Mouse (Mus musculus) ES-E14 (cell line): ENCODE measurements at regions not wholly inside any gene's neighbourhood (a gene's known extent, or its start where the extent isn't known, plus 50 kb on each side); places are given as distances from the start of the nearest gene placed in this dataset.

Source experiments
- DNase-seq: peaks from one replicate; pipeline ENCODE4 v3.0.0-alpha.2; 2013; ENCODE audit warnings: low read depth, low spot score
- H3K27ac ChIP-seq: 2 replicates; pipeline ENCODE4 v1.5.1; 2012; ENCODE audit warnings: low read depth, mild to moderate bottlenecking, low read length, moderate library complexity, mixed read lengths; ENCODE audit not compliant: poor library complexity, insufficient read depth, severe bottlenecking
- H3K36me3 ChIP-seq: 2 replicates; pipeline ENCODE4 v1.6.1; 2012; ENCODE audit warnings: mild to moderate bottlenecking, low read length, moderate library complexity, mixed read lengths; ENCODE audit not compliant: control insufficient read depth, poor library complexity, insufficient read depth, severe bottlenecking
- H3K4me1 ChIP-seq, 2 experiments: fragments of 150-350 bp in 1 of 2; sonication (generic) in 1 of 2; 2 replicates each; pipeline ENCODE4 v1.6.1; 2012; ENCODE audit warnings: low read length in 2 of 2, mild to moderate bottlenecking in 1 of 2, mixed read lengths in 1 of 2; ENCODE audit not compliant: control insufficient read depth in 2 of 2, insufficient read depth in 2 of 2, poor library complexity in 1 of 2
- H3K4me3 ChIP-seq, 2 experiments: fragments of 150-350 bp in 1 of 2; sonication (generic) in 1 of 2; 2 replicates each; pipeline ENCODE4 v1.5.1; 2012; ENCODE audit warnings: low read length in 2 of 2, low read depth in 1 of 2, mild to moderate bottlenecking in 1 of 2, mixed read lengths in 1 of 2; ENCODE audit not compliant: insufficient read depth in 1 of 2, poor library complexity in 1 of 2, severe bottlenecking in 1 of 2
- H3K9ac ChIP-seq: 2 replicates; pipeline ENCODE4 v1.6.1; 2012; ENCODE audit warnings: low read depth, mild to moderate bottlenecking, low read length, mixed read lengths; ENCODE audit not compliant: poor library complexity, insufficient read depth, severe bottlenecking
- H3K9me3 ChIP-seq: fragments of 150-350 bp; sonication (generic); 2 replicates; pipeline ENCODE4 v1.6.1; 2012; ENCODE audit warnings: low read depth, mild to moderate bottlenecking, low read length; ENCODE audit not compliant: control insufficient read depth, insufficient read depth
- CHD2 ChIP-seq: IDR thresholded peaks from 2 replicates; pipeline ENCODE4 v1.6.1; 2014; ENCODE audit warnings: mild to moderate bottlenecking, low read depth, low read length, inconsistent platforms
- HCFC1 ChIP-seq: IDR thresholded peaks from 2 replicates; pipeline ENCODE4 v1.6.1; 2012; ENCODE audit warnings: low read length, inconsistent platforms, borderline replicate concordance; ENCODE audit not compliant: insufficient read depth
- MAFK ChIP-seq: IDR thresholded peaks from 2 replicates; pipeline ENCODE4 v1.6.1; 2014; ENCODE audit warnings: mild to moderate bottlenecking, low read depth, low read length, inconsistent platforms; ENCODE audit not compliant: insufficient read depth
- ZC3H11A ChIP-seq: IDR thresholded peaks from 2 replicates; pipeline ENCODE4 v1.6.1; 2012; ENCODE audit warnings: low read depth, mild to moderate bottlenecking, inconsistent platforms, low read length, borderline replicate concordance
- ZNF384 ChIP-seq: IDR thresholded peaks from 2 replicates; pipeline ENCODE4 v1.6.1; 2012; ENCODE audit warnings: low read depth, low read length, inconsistent platforms
- in situ Hi-C, 2 experiments: fragments of 600-800 bp; cut with MboI; formaldehyde crosslinking; loops; one replicate each; pipeline ENCODE4 v1.15.1; 2025; ENCODE audit warnings: low sequenced_read_pairs in 2 of 2, inconsistent platforms in 1 of 2; ENCODE audit not compliant: unreplicated experiment in 2 of 2

DNA sequence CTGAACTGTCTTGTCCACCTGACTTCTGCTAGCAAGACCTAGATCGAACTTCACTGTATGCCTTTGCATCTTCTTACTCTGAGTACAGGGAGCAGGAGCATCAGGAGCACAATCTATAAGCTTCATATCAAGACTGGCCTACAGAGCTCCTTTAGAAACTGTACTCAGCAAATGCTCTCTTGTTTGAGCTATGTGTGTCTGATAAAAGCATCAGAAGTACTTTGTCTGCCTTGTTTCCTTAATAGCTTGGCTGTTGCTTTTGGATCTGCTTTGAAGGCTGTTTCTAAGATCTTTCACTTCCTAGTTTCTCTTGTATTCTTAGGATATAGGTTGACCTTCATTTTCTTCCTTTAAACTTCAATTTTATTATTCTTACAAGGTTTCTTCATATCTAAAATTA lies 175.3 kb upstream of the Cypt12 start:
- no peaks in the 10 kb centered on the region for H3K9me3 ChIP-seq
- H3K36me3 ChIP-seq, result no peaks in the 10 kb centered on the region
- H3K9ac ChIP-seq, result no peak overlapping the region
- H3K27ac ChIP-seq, result no peak overlapping the region
- no peak for DNase-seq
- H3K4me1 ChIP-seq, result no peaks in the 10 kb centered on the region
- TF ChIP-seq CHD2, result no peak
- no peak for TF ChIP-seq HCFC1
- no peak for TF ChIP-seq ZNF384
- TF ChIP-seq MAFK, result no peak
- no peak for TF ChIP-seq ZC3H11A
- in situ Hi-C loops, result no loop called here
- H3K4me3 ChIP-seq, result no peak overlapping the region

DNA sequence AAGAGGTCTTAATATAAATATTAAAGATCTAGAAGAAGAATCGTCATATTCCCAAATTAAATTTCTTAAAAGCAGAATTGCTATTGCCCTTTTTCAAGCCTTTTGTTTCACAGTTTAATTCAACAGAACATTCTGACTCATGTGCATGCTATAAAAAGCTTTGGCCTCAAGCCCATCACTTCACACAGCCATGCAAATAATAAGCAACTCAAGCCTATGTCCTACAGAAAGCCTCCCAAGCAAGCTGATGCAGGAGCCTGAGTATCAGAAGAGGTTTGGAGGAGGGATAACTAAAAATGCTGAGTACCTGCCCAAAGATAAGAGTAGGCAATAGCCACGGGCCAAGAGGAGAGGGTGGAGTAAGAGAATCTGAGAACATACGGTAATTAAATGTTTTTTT lies 169.1 kb upstream of the Cypt12 start:
- H3K9ac ChIP-seq, result no peak overlapping the region

DNA sequence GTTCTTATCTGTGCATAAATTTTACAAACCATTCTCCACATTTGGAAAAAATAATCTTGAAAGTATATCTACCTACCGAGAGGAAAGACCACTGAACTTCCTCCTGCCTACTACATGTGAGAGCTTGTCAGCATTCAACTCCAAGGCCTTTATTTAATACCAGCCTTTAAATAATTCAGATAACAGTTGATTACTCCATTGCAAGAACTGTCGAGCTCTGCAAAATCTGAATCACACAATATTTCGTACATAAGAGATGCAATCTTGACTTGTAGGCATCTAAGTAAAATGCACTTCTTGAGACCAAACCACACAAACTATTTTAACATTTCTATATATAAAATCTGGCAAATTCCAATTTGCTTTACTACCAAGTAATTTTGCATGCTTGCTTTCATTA lies 164.1 kb upstream of the Cypt12 start:
- TF ChIP-seq MAFK (no peak), ZC3H11A (no peak), CHD2 (no peak), ZNF384 (no peak), HCFC1 (no peak)
- Histone ChIP-seq H3K4me1 (peaks cover 0 to 5% of the 10 kb centered on the region in 2 experiments; a peak in 1 of 4 replicates), H3K27ac (no peak overlapping the region), H3K9ac (no peak overlapping the region), H3K36me3 (no peaks in the 10 kb centered on the region), H3K9me3 (no peaks in the 10 kb centered on the region), H3K4me3 (no peak overlapping the region)
- in situ Hi-C loops, result no loop called here
- no peak for DNase-seq

More for the DNA sequence above, 169.1 kb upstream of the Cypt12 start:
- H3K9me3 ChIP-seq, result no peaks in the 10 kb centered on the region
- TF ChIP-seq MAFK (no peak), ZC3H11A (no peak), CHD2 (no peak), HCFC1 (no peak), ZNF384 (no peak)
- H3K36me3 ChIP-seq, result no peaks in the 10 kb centered on the region
- H3K4me3 ChIP-seq, result no peak overlapping the region
- DNase-seq, result no peak
- no peak overlapping the region for H3K27ac ChIP-seq
- no peaks in the 10 kb centered on the region for H3K4me1 ChIP-seq
- in situ Hi-C loops, result no loop called here

DNA sequence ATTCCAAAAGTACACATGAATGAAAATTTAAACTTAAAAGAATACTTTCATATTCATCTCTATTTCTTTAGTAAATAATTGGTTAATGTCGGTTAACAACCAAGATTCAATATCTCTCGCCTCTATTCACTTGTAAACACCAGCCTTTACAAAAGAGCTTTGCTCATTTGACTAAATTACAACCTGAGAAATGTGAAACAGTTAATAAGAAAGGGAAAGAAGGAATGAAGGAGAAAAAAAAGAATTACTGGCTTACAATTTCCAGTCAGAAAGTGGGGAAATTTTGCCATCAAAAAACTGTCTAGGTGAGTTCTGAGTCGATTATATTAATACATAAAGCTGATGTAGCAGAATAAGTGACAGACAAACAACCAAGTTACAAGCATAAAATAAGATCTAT lies 163.6 kb upstream of the Cypt12 start:
- no peak for TF ChIP-seq CHD2
- Histone ChIP-seq H3K9ac (no peak overlapping the region), H3K9me3 (no peaks in the 10 kb centered on the region), H3K4me1 (peaks cover 0 to 5% of the 10 kb centered on the region in 2 experiments; a peak in 1 of 4 replicates), H3K36me3 (no peaks in the 10 kb centered on the region), H3K4me3 (no peak overlapping the region), H3K27ac (no peak overlapping the region)
- in situ Hi-C loops, result no loop called here
- DNase-seq, result no peak
